Mouse (Mus musculus): ENCODE results near the gene Otub1. TPM values are rescaled to one million over a fixed set of nuclear protein-coding genes. Genes with fewer than 3 reads are reported as not detected.

Gene Otub1
- polyA plus RNA-seq (2015; fragmentation: Nextera tagmentation; extraction: Ambion mirVana), result 131 and 158 TPM in 2 replicates

GRCm38 (mm10) chr19:7205753-7206736 lies at the start of gene Otub1:
Gene Otub1, minus strand, starts transcription at chr19:7206316.

GRCm38 (mm10) chr19:7240782-7241690 lies 34.9 kb upstream of the Otub1 start, which contains the start of gene Naa40:
Gene Naa40, minus strand, starts transcription at chr19:7241183.

GRCm38 (mm10) chr19:7217162-7217925 lies 11.2 kb upstream of the Otub1 start, which contains the start of gene Cox8a:
Gene Cox8a, minus strand, starts transcription at chr19:7217616.

Other genes starting within 250 kb of the Otub1 start
- 140 and 156 TPM in 2 replicates for gene Ppp1r14b, start 231.3 kb downstream of the Otub1 start, polyA plus RNA-seq (2015; fragmentation: Nextera tagmentation; extraction: Ambion mirVana)
- gene Plcb3, start 229.8 kb downstream of the Otub1 start, polyA plus RNA-seq (2015; fragmentation: Nextera tagmentation; extraction: Ambion mirVana), result 19.9 and 25.4 TPM in 2 replicates
- 128 and 174 TPM in 2 replicates for gene Fkbp2, start 225.8 kb downstream of the Otub1 start, polyA plus RNA-seq (2015; fragmentation: Nextera tagmentation; extraction: Ambion mirVana)
- gene Vegfb, start 218.7 kb downstream of the Otub1 start, polyA plus RNA-seq (2015; fragmentation: Nextera tagmentation; extraction: Ambion mirVana), result 32.8 and 49.2 TPM in 2 replicates
- 30.8 and 47.0 TPM in 2 replicates for gene Dnajc4, start 213.7 kb downstream of the Otub1 start, polyA plus RNA-seq (2015; fragmentation: Nextera tagmentation; extraction: Ambion mirVana)
- 33.0 and 55.2 TPM in 2 replicates for gene Nudt22, start 210.2 kb downstream of the Otub1 start, polyA plus RNA-seq (2015; fragmentation: Nextera tagmentation; extraction: Ambion mirVana)
- gene Trpt1, start 210.2 kb downstream of the Otub1 start, polyA plus RNA-seq (2015; fragmentation: Nextera tagmentation; extraction: Ambion mirVana), result 10.4 and 13.5 TPM in 2 replicates
- gene Fermt3, start 186.8 kb downstream of the Otub1 start, polyA plus RNA-seq (2015; fragmentation: Nextera tagmentation; extraction: Ambion mirVana), result 8.6 and 12.4 TPM in 2 replicates
- 63.4 and 96.8 TPM in 2 replicates for gene Stip1, start 166.3 kb downstream of the Otub1 start, polyA plus RNA-seq (2015; fragmentation: Nextera tagmentation; extraction: Ambion mirVana)
- 20.7 and 38.8 TPM in 2 replicates for gene Macrod1, start 149.5 kb downstream of the Otub1 start, polyA plus RNA-seq (2015; fragmentation: Nextera tagmentation; extraction: Ambion mirVana)
- gene Flrt1, start 100.6 kb downstream of the Otub1 start, polyA plus RNA-seq (2015; fragmentation: Nextera tagmentation; extraction: Ambion mirVana), result 2.6 and 4.1 TPM in 2 replicates
- gene Cox8a, start 11.3 kb upstream of the Otub1 start, polyA plus RNA-seq (2015; fragmentation: Nextera tagmentation; extraction: Ambion mirVana), result 1,475 and 1,664 TPM in 2 replicates
- gene Naa40, start 34.9 kb upstream of the Otub1 start, polyA plus RNA-seq (2015; fragmentation: Nextera tagmentation; extraction: Ambion mirVana), result 15.9 and 22.8 TPM in 2 replicates
- gene Rcor2, start 61.0 kb upstream of the Otub1 start, polyA plus RNA-seq (2015; fragmentation: Nextera tagmentation; extraction: Ambion mirVana), result 4.2 and 4.9 TPM in 2 replicates
- 22.2 and 27.2 TPM in 2 replicates for gene Mark2, start 135.5 kb upstream of the Otub1 start, polyA plus RNA-seq (2015; fragmentation: Nextera tagmentation; extraction: Ambion mirVana)
- 14.2 and 15.1 TPM in 2 replicates for gene Spindoc, start 176.7 kb upstream of the Otub1 start, polyA plus RNA-seq (2015; fragmentation: Nextera tagmentation; extraction: Ambion mirVana)
- 5.1 and 6.6 TPM in 2 replicates for gene 2700081O15Rik, start 211.3 kb upstream of the Otub1 start, polyA plus RNA-seq (2015; fragmentation: Nextera tagmentation; extraction: Ambion mirVana)

Data from adrenal gland, postnatal 0 days (tissue).